Mouse (Mus musculus) stomach, postnatal 0 days (tissue): Measurements from ENCODE around the gene Pnkd. TPM values are rescaled to one million over a fixed set of nuclear protein-coding genes. Genes with fewer than 3 reads are reported as not detected.

Experiments used
- ATAC-seq: fragments of 200-750 bp; cut with Nextera tagmentation; 2 replicates; pipeline ENCODE4 v1.8.0; 2017; ENCODE audit not compliant: low FRiP score, low TSS enrichment
- DNase-seq: peaks from one replicate; pipeline ENCODE4 v3.0.0-alpha.2; 2016; ENCODE audit warnings: low spot score
- H3K27ac ChIP-seq: fragments of 300-500 bp; sonication (generic); replicated peaks from 2 replicates; pipeline ENCODE4 v1.5.1; 2014; ENCODE audit warnings: mild to moderate bottlenecking, control low read depth
- H3K27me3 ChIP-seq: fragments of 300-500 bp; sonication (generic); 2 replicates; pipeline ENCODE4 v1.6.1; 2014; ENCODE audit warnings: low read length; ENCODE audit not compliant: control insufficient read depth, insufficient read depth
- H3K36me3 ChIP-seq: fragments of 300-500 bp; sonication (generic); 2 replicates; pipeline ENCODE4 v1.6.1; 2014; ENCODE audit warnings: low read length, mixed read lengths; ENCODE audit not compliant: control insufficient read depth, insufficient read depth
- H3K4me1 ChIP-seq: fragments of 300-500 bp; sonication (generic); replicated peaks from 2 replicates; pipeline ENCODE4 v1.6.1; 2014; ENCODE audit warnings: antibody characterized with exemption; ENCODE audit not compliant: control insufficient read depth, insufficient read depth
- H3K4me2 ChIP-seq: fragments of 300-500 bp; sonication (generic); replicated peaks from 2 replicates; pipeline ENCODE4 v1.6.1; 2014; ENCODE audit warnings: low read depth, mild to moderate bottlenecking, control low read depth, moderate library complexity
- H3K4me3 ChIP-seq: fragments of 300-500 bp; sonication (generic); 2 replicates; pipeline ENCODE4 v1.5.1; 2014; ENCODE audit warnings: low read depth, low read length, control low read depth
- H3K9ac ChIP-seq: fragments of 300-500 bp; sonication (generic); 2 replicates; pipeline ENCODE4 v1.6.1; 2014; ENCODE audit warnings: mild to moderate bottlenecking, low read length, control low read depth, mixed read lengths
- H3K9me3 ChIP-seq: fragments of 300-500 bp; sonication (generic); 2 replicates; pipeline ENCODE4 v1.6.1; 2016; ENCODE audit warnings: low read length; ENCODE audit not compliant: control insufficient read depth
- CTCF ChIP-seq: IDR thresholded peaks from 2 replicates; pipeline ENCODE4 v1.5.1; 2016; ENCODE audit warnings: antibody characterized with exemption, low read depth, mild to moderate bottlenecking, moderate library complexity
- EP300 ChIP-seq: optimal IDR thresholded peaks from 2 replicates; pipeline ENCODE3; 2016; ENCODE audit warnings: antibody characterized with exemption
- WGBS: fragments of 180-500 bp; shearing (Covaris S2); extraction: QIAGEN DNeasy Blood & Tissue Kit; methylation state at CpG from one replicate; pipeline ENCODE4 v1.1.7; 2014; 5-methylcytosine and 5-hydroxymethylcytosine counted together
- polyA plus RNA-seq: library from polyadenylated mRNA; unstranded; fragments of >200 nt; fragmentation: Nextera tagmentation; extraction: Ambion mirVana; gene quantifications from 2 replicates; pipeline ENCODE4 v1.2.1, GENCODE M21; 2015

The Pnkd gene
- polyA plus RNA-seq, 1 experiment from 2014 or later: 84.8 TPM

- ATAC-seq (peak; percentile 84), DNase-seq (peak; percentile 59)
- peak overlapping the region; percentile 54 for H3K9ac ChIP-seq
- no peaks in the 10 kb centered on the region for H3K27me3 ChIP-seq
- WGBS: 8% methylated on average over 34 of the region's 34 CpGs
- H3K9me3 ChIP-seq: no peaks in the 10 kb centered on the region
- no peak overlapping the region for H3K27ac ChIP-seq
- H3K4me2 ChIP-seq: peak overlapping the region; percentile 57
- peak overlapping the region; percentile 24 for H3K4me3 ChIP-seq
- H3K4me1 ChIP-seq: no peaks in the 10 kb centered on the region
- H3K36me3 ChIP-seq: no peaks in the 10 kb centered on the region
- TF ChIP-seq EP300 (no peak), CTCF (peak; percentile 41)
Measured at GRCm38 (mm10) chr1:74367886-74368645, 83.3 kb downstream of the Pnkd start.

GRCm38 (mm10) chr1:74370040-74370439 lies 85.3 kb downstream of the Pnkd start:
- Histone ChIP-seq H3K4me1 (no peaks in the 10 kb centered on the region), H3K4me2 (no peak overlapping the region), H3K27me3 (no peaks in the 10 kb centered on the region), H3K4me3 (no peak overlapping the region), H3K36me3 (no peaks in the 10 kb centered on the region), H3K9me3 (no peaks in the 10 kb centered on the region), H3K27ac (no peak overlapping the region), H3K9ac (no peak overlapping the region)
- DNase-seq (no peak), ATAC-seq (no peak)
- 42% methylated on average over 4 of the region's 4 CpGs for WGBS
- TF ChIP-seq CTCF: no peak
- TF ChIP-seq EP300: no peak

- Histone ChIP-seq H3K4me1 (no peaks in the 10 kb centered on the region), H3K9ac (no peak overlapping the region), H3K27ac (no peak overlapping the region), H3K9me3 (no peaks in the 10 kb centered on the region), H3K36me3 (no peaks in the 10 kb centered on the region), H3K4me3 (no peak overlapping the region), H3K4me2 (no peak overlapping the region), H3K27me3 (no peaks in the 10 kb centered on the region)
- DNase-seq (no peak), ATAC-seq (no peak)
- WGBS: 67% methylated on average over 4 of the region's 4 CpGs
- TF ChIP-seq EP300: no peak
- no peak for TF ChIP-seq CTCF
Measured at GRCm38 (mm10) chr1:74373372-74373771, 88.6 kb downstream of the Pnkd start.

- Histone ChIP-seq H3K4me1 (no peaks in the 10 kb centered on the region), H3K4me2 (no peak within 1 kb of the TSS), H3K27me3 (no peaks in the 10 kb centered on the region), H3K36me3 (no peaks in the 10 kb centered on the region), H3K4me3 (no peak within 1 kb of the TSS), H3K9ac (no peak within 1 kb of the TSS), H3K9me3 (no peaks in the 10 kb centered on the region), H3K27ac (no peak within 1 kb of the TSS)
- no peak for TF ChIP-seq CTCF
- no peak for TF ChIP-seq EP300
- 76% methylated on average over 8 of the region's 8 CpGs for WGBS
- ATAC-seq: no peak
- DNase-seq: no peak
Measured at GRCm38 (mm10) chr1:74374980-74375379, 90.2 kb downstream of the Pnkd start, which contains the start of gene Slc11a1. Gene Slc11a1, plus strand, starts transcription at chr1:74375195.

GRCm38 (mm10) chr1:74375561-74375960 lies 90.8 kb downstream of the Pnkd start:
- WGBS: 76% methylated on average over 10 of the region's 10 CpGs

GRCm38 (mm10) chr1:74376396-74376795 lies 91.7 kb downstream of the Pnkd start:
- WGBS: 61% methylated on average over 4 of the region's 4 CpGs
- Histone ChIP-seq H3K36me3 (no peaks in the 10 kb centered on the region), H3K4me3 (no peak overlapping the region), H3K9me3 (no peaks in the 10 kb centered on the region), H3K9ac (no peak overlapping the region), H3K4me1 (no peaks in the 10 kb centered on the region), H3K27ac (no peak overlapping the region), H3K27me3 (no peaks in the 10 kb centered on the region), H3K4me2 (no peak overlapping the region)
- ATAC-seq (no peak), DNase-seq (no peak)
- no peak for TF ChIP-seq EP300
- TF ChIP-seq CTCF: no peak

More at GRCm38 (mm10) chr1:74375561-74375960, 90.8 kb downstream of the Pnkd start:
- H3K4me1 ChIP-seq: no peaks in the 10 kb centered on the region
- ATAC-seq (no peak), DNase-seq (no peak)
- no peaks in the 10 kb centered on the region for H3K36me3 ChIP-seq
- H3K4me3 ChIP-seq: no peak overlapping the region
- H3K4me2 ChIP-seq: no peak overlapping the region
- no peak overlapping the region for H3K9ac ChIP-seq
- no peaks in the 10 kb centered on the region for H3K27me3 ChIP-seq
- TF ChIP-seq CTCF (no peak), EP300 (no peak)
- no peak overlapping the region for H3K27ac ChIP-seq
- no peaks in the 10 kb centered on the region for H3K9me3 ChIP-seq
